Mouse (Mus musculus) CH12.LX (cell line): ENCODE results near the gene Ptprcap. TPM values are rescaled to one million over a fixed set of nuclear protein-coding genes. Genes with fewer than 3 reads are reported as not detected.

ENCODE experiments used
- DNase-seq: peaks from one replicate; pipeline ENCODE4 v3.0.0-alpha.2; 2013; ENCODE audit errors: extremely low read depth
- H3K27ac ChIP-seq: 2 replicates; pipeline ENCODE4 v1.5.1; 2012; ENCODE audit warnings: low read depth, mild to moderate bottlenecking, control low read depth, moderate library complexity; ENCODE audit not compliant: insufficient read depth
- H3K27me3 ChIP-seq: replicated peaks from 2 replicates; pipeline ENCODE3; 2012; ENCODE audit warnings: inconsistent platforms
- H3K36me3 ChIP-seq, 2 experiments: replicated peaks in 1 of 2; 2 replicates each; pipeline versions ENCODE3 to v1.6.1; 2012; ENCODE audit warnings: inconsistent platforms in 1 of 2, low read length in 1 of 2, mild to moderate bottlenecking in 1 of 2, mixed read lengths in 1 of 2, moderate library complexity in 1 of 2; ENCODE audit not compliant: control insufficient read depth in 1 of 2, insufficient read depth in 1 of 2
- H3K4me1 ChIP-seq, 2 experiments: 2 replicates each; pipeline ENCODE4 v1.6.1; 2012; ENCODE audit warnings: inconsistent platforms in 1 of 2, moderate library complexity in 1 of 2; ENCODE audit not compliant: insufficient read depth in 2 of 2, control insufficient read depth in 1 of 2
- H3K4me2 ChIP-seq: 2 replicates; pipeline ENCODE4 v1.6.1; 2012; ENCODE audit warnings: low read depth, mild to moderate bottlenecking, control low read depth; ENCODE audit not compliant: poor library complexity, insufficient read depth, severe bottlenecking
- H3K4me3 ChIP-seq, 3 experiments: fragments of 150-350 bp in 1 of 3; sonication (generic) in 1 of 3; replicated peaks in 1 of 3; 2 replicates each; pipeline versions ENCODE3 to v1.5.1; 2011 to 2012; ENCODE audit warnings: low read depth in 2 of 3, low read length in 2 of 3, mild to moderate bottlenecking in 2 of 3, moderate library complexity in 2 of 3, control low read depth in 1 of 3, improper control_type of control experiment in 1 of 3, inconsistent platforms in 1 of 3, mixed read lengths in 1 of 3; ENCODE audit not compliant: poor library complexity in 1 of 3
- H3K79me2 ChIP-seq: replicated peaks from 2 replicates; pipeline ENCODE4 v1.6.1; 2012; ENCODE audit warnings: mild to moderate bottlenecking, moderate library complexity; ENCODE audit not compliant: control insufficient read depth, poor library complexity, insufficient read depth, severe bottlenecking; ENCODE audit errors: extremely low read depth
- H3K9ac ChIP-seq: 2 replicates; pipeline ENCODE4 v1.6.1; 2012; ENCODE audit warnings: low read depth, mild to moderate bottlenecking, control low read depth, moderate library complexity; ENCODE audit not compliant: insufficient read depth
- H3K9me3 ChIP-seq: replicated peaks from 2 replicates; pipeline ENCODE3; 2012; ENCODE audit warnings: low read length, inconsistent platforms, mixed read lengths
- CHD1 ChIP-seq: IDR thresholded peaks from 2 replicates; pipeline ENCODE4 v1.6.1; 2012; ENCODE audit warnings: low read depth, low read length, improper control_type of control experiment, inconsistent platforms
- CHD2 ChIP-seq: IDR thresholded peaks from 2 replicates; pipeline ENCODE4 v1.6.1; 2011; ENCODE audit warnings: low read length, improper control_type of control experiment
- CTCF ChIP-seq, 2 experiments: IDR thresholded peaks in 1 of 2; conservative IDR thresholded peaks in 1 of 2; 2 replicates each; pipeline ENCODE4 v1.5.1; 2011 to 2012; ENCODE audit warnings: low read depth in 2 of 2, low read length in 2 of 2, improper control_type of control experiment in 1 of 2, inconsistent platforms in 1 of 2, mild to moderate bottlenecking in 1 of 2, moderate library complexity in 1 of 2
- E2F4 ChIP-seq: IDR thresholded peaks from 2 replicates; pipeline ENCODE4 v1.6.1; 2011; ENCODE audit warnings: low read depth, low read length, improper control_type of control experiment; ENCODE audit not compliant: insufficient replicate concordance
- ELF1 ChIP-seq: IDR thresholded peaks from 2 replicates; pipeline ENCODE4 v1.6.1; 2014; ENCODE audit warnings: low read depth, mild to moderate bottlenecking, inconsistent platforms, low read length, improper control_type of control experiment
- EP300 ChIP-seq: IDR thresholded peaks from 2 replicates; pipeline ENCODE4 v1.6.1; 2011; ENCODE audit warnings: low read length, improper control_type of control experiment
- ETS1 ChIP-seq: conservative IDR thresholded peaks from 2 replicates; pipeline ENCODE4 v1.6.1; 2012; ENCODE audit warnings: low read depth, mild to moderate bottlenecking, inconsistent platforms, low read length, improper control_type of control experiment, moderate library complexity
- GABPA ChIP-seq: IDR thresholded peaks from 2 replicates; pipeline ENCODE4 v1.6.1; 2012; ENCODE audit warnings: low read depth, low read length, improper control_type of control experiment, inconsistent platforms; ENCODE audit not compliant: insufficient replicate concordance
- IRF4 ChIP-seq: IDR thresholded peaks from 2 replicates; pipeline ENCODE4 v1.6.1; 2014; ENCODE audit warnings: low read depth, mild to moderate bottlenecking, inconsistent platforms, low read length, improper control_type of control experiment
- JUN ChIP-seq: IDR thresholded peaks from 2 replicates; pipeline ENCODE4 v1.6.1; 2011; ENCODE audit warnings: low read depth, mild to moderate bottlenecking, low read length, improper control_type of control experiment, moderate library complexity; ENCODE audit not compliant: insufficient read depth
- KAT2A ChIP-seq: IDR thresholded peaks from 2 replicates; pipeline ENCODE4 v1.6.1; 2012; ENCODE audit warnings: low read length, improper control_type of control experiment, inconsistent platforms; ENCODE audit not compliant: insufficient replicate concordance
- MAFK ChIP-seq: IDR thresholded peaks from 2 replicates; pipeline ENCODE4 v1.6.1; 2011; ENCODE audit warnings: low read length, improper control_type of control experiment; ENCODE audit not compliant: insufficient replicate concordance
- MAX ChIP-seq: IDR thresholded peaks from 2 replicates; pipeline ENCODE4 v1.6.1; 2011; ENCODE audit warnings: low read length, improper control_type of control experiment
- MEF2A ChIP-seq: IDR thresholded peaks from 2 replicates; pipeline ENCODE4 v1.6.1; 2014; ENCODE audit warnings: low read depth, mild to moderate bottlenecking, inconsistent platforms, low read length, improper control_type of control experiment, borderline replicate concordance
- MYC ChIP-seq: IDR thresholded peaks from 2 replicates; pipeline ENCODE4 v1.6.1; 2011; ENCODE audit warnings: low read depth, mild to moderate bottlenecking, improper control_type of control experiment, low read length
- NELFE ChIP-seq: IDR thresholded peaks from 2 replicates; pipeline ENCODE4 v1.6.1; 2011; ENCODE audit warnings: low read depth, low read length, improper control_type of control experiment
- NRF1 ChIP-seq: IDR thresholded peaks from 2 replicates; pipeline ENCODE4 v1.6.1; 2014; ENCODE audit warnings: low read depth, mild to moderate bottlenecking, inconsistent platforms, low read length, improper control_type of control experiment, moderate library complexity
- PAX5 ChIP-seq: IDR thresholded peaks from 2 replicates; pipeline ENCODE4 v1.6.1; 2012; ENCODE audit warnings: low read length, inconsistent platforms, mixed read lengths
- POLR2A ChIP-seq: IDR thresholded peaks from 2 replicates; pipeline ENCODE4 v1.6.1; 2011; ENCODE audit warnings: low read depth, mild to moderate bottlenecking, improper control_type of control experiment, low read length
- POLR2AphosphoS2 ChIP-seq: IDR thresholded peaks from 2 replicates; pipeline ENCODE4 v1.6.1; 2011; ENCODE audit warnings: low read depth, low read length, improper control_type of control experiment
- RAD21 ChIP-seq: IDR thresholded peaks from 2 replicates; pipeline ENCODE4 v1.6.1; 2011; ENCODE audit warnings: low read depth, mild to moderate bottlenecking, low read length, improper control_type of control experiment, moderate library complexity
- SIN3A ChIP-seq: IDR thresholded peaks from 2 replicates; pipeline ENCODE4 v1.6.1; 2012; ENCODE audit warnings: low read length, improper control_type of control experiment, inconsistent platforms
- SMC3 ChIP-seq: IDR thresholded peaks from 2 replicates; pipeline ENCODE4 v1.6.1; 2011; ENCODE audit warnings: low read depth, low read length, improper control_type of control experiment
- TBP ChIP-seq: conservative IDR thresholded peaks from 2 replicates; pipeline ENCODE4 v1.6.1; 2011; ENCODE audit warnings: low read depth, low read length, improper control_type of control experiment
- TCF12 ChIP-seq: IDR thresholded peaks from 2 replicates; pipeline ENCODE4 v1.6.1; 2014; ENCODE audit warnings: low read depth, mild to moderate bottlenecking, inconsistent platforms, low read length, improper control_type of control experiment
- UBTF ChIP-seq: IDR thresholded peaks from 2 replicates; pipeline ENCODE4 v1.6.1; 2012; ENCODE audit warnings: low read depth, mild to moderate bottlenecking, inconsistent platforms, low read length, improper control_type of control experiment, moderate library complexity
- USF2 ChIP-seq: conservative IDR thresholded peaks from 2 replicates; pipeline ENCODE4 v1.6.1; 2011; ENCODE audit warnings: low read depth, low read length, improper control_type of control experiment
- ZC3H11A ChIP-seq: IDR thresholded peaks from 2 replicates; pipeline ENCODE4 v1.6.1; 2012; ENCODE audit warnings: low read depth, mild to moderate bottlenecking, inconsistent platforms, low read length, improper control_type of control experiment
- ZKSCAN1 ChIP-seq: IDR thresholded peaks from 2 replicates; pipeline ENCODE4 v1.6.1; 2012; ENCODE audit warnings: low read depth, inconsistent platforms, low read length, improper control_type of control experiment, borderline replicate concordance
- dilution Hi-C: fragments of 300-500 bp; cut with MboI; formaldehyde crosslinking; loops from 2 replicates; pipeline ENCODE4 v1.14.3; 2020; ENCODE audit warnings: low sequenced_read_pairs; ENCODE audit not compliant: extremely low pct_unique_long_range_greater_than_20kb, extremely low pct_ligation_motif_present
- in situ Hi-C: fragments of 300-500 bp; cut with MboI; formaldehyde crosslinking; loops from 3 replicates; pipeline ENCODE4 v1.14.3; 2019; ENCODE audit warnings: low sequenced_read_pairs, low pct_ligation_motif_present, low pct_unique_long_range_greater_than_20kb, mixed read lengths
- polyA plus RNA-seq: library from polyadenylated mRNA; unstranded; fragments of >175 nt; gene quantifications from 2 replicates; pipeline ENCODE4 v1.2.1, GENCODE M21; 2012; ENCODE audit warnings: low read depth; ENCODE audit not compliant: insufficient read length
- total RNA-seq, 2 experiments: library from RNA; depleted of rRNA; stranded (reverse); fragments of 300-350 nt in 1 of 2; fragments of >200 nt in 1 of 2; gene quantifications; 2 replicates each; pipeline ENCODE4 v1.2.3; 2012 to 2014

Gene Ptprcap
- total and polyA plus RNA-seq, 3 experiments = 343 to 447 (median 438) TPM

GRCm38 (mm10) chr19:4166678-4167476 is 13.5 kb downstream of the Ptprcap start:
- TF ChIP-seq SIN3A (no peak), MYC (no peak), SMC3 (no peak), EP300 (no peak), MAX (no peak), JUN (no peak), RAD21 (no peak), UBTF (no peak), TCF12 (no peak), CHD1 (no peak), ETS1 (no peak), MAFK (no peak), CTCF (conservative IDR thresholded peaks at IDR 0.05 in 1 of 2, IDR thresholded peaks at IDR 0.05 in 1 of 2; ENCODE audit: low read depth in 2 of 2, low read length in 2 of 2) (no peak), NELFE (no peak), NRF1 (no peak), PAX5 (no peak), MEF2A (no peak), POLR2AphosphoS2 (no peak), GABPA (no peak)
- TF ChIP-seq, all 38 proteins: peak for 0
- no peak for DNase-seq
- Histone ChIP-seq H3K79me2 (peaks cover 10% of the 10 kb centered on the region), H3K27me3 (no peaks in the 10 kb centered on the region), H3K36me3 (peaks cover 2 to 20% of the 10 kb centered on the region in 2 experiments), H3K9me3 (peaks cover 2% of the 10 kb centered on the region), H3K4me1 (peaks cover 17 to 55% of the 10 kb centered on the region in 2 experiments), H3K4me3 (no peak overlapping the region), H3K27ac (no peak overlapping the region), H3K9ac (no peak overlapping the region), H3K4me2 (no peak overlapping the region)
- in situ Hi-C loops = no loop called here
- dilution Hi-C loops = no loop called here

- Histone ChIP-seq H3K4me3 (peak overlapping the region; percentile 41 to 62 (median 53)), H3K36me3 (peaks cover 0 to 29% of the 10 kb centered on the region in 2 experiments), H3K4me1 (peaks cover 11 to 52% of the 10 kb centered on the region in 2 experiments), H3K79me2 (no peaks in the 10 kb centered on the region), H3K9ac (peak overlapping the region; percentile 79), H3K4me2 (peak overlapping the region; percentile 72), H3K27ac (peak overlapping the region; percentile 65), H3K9me3 (peaks cover 2% of the 10 kb centered on the region), H3K27me3 (no peaks in the 10 kb centered on the region)
- in situ Hi-C loops = no loop called here
- dilution Hi-C loops = no loop called here
- peak; percentile 96 for DNase-seq
- TF ChIP-seq UBTF (peak; percentile 92; the same call in 1 of the 2 replicates), TBP (0 out of 2 replicates have a peak, but pooled peaks have one; percentile 50), MAFK (0 out of 2 replicates have a peak, but pooled peaks have one; percentile 5), CHD1 (no peak), TCF12 (peak; percentile 62; the same call in 1 of the 2 replicates), MYC (peak; percentile 36; the same call in 1 of the 2 replicates), ZKSCAN1 (no peak), ZC3H11A (no peak; the same call in 1 of the 2 replicates), MEF2A (peak; percentile 36; the same call in 1 of the 2 replicates), PAX5 (no peak), KAT2A (no peak), USF2 (no peak), ELF1 (peak; percentile 32; the same call in 1 of the 2 replicates), NRF1 (peak; percentile 57), IRF4 (peak; percentile 48; the same call in 1 of the 2 replicates), POLR2AphosphoS2 (no peak), JUN (no peak), CHD2 (no peak), E2F4 (no peak), SMC3 (peak; percentile 87), POLR2A (peak; percentile 76)
Measured at GRCm38 (mm10) chr19:4169378-4169784, 16.0 kb downstream of the Ptprcap start.
